Mouse (Mus musculus): Measurements from ENCODE around the gene Pabpc5.

Pabpc5 gene

DNA sequence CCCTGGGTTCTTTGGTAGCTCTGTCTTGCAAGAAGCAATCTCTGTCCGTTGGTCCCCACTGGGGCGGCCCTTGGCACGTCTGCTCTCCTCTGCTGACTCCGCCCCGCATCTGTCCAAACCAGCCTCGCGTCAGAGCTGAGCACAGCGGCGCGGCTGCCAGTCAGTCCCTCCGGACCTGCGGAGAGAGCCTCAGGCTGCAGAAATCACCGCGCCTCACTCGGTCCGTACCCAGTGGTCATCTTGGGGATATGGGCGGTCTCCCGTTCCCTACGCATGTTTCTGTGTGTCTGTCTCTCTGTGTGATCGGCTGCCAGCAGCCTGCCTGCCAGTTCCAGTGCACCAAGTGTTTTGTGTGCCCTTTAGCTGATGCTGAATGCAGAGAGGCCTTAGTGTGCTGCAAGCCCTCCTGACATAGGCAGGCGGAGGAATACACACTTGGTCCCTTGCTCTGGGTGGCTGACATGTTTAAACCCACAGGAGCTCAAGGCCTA lies at the start of gene Pabpc5:
TSS of gene Pabpc5 (plus strand) at position 116 of the 491 bp plus-strand sequence.
- peak in 1 of 2 experiments; percentile 2 for DNase-seq (ENCODE audit: low spot score in 2 of 2)

DNA sequence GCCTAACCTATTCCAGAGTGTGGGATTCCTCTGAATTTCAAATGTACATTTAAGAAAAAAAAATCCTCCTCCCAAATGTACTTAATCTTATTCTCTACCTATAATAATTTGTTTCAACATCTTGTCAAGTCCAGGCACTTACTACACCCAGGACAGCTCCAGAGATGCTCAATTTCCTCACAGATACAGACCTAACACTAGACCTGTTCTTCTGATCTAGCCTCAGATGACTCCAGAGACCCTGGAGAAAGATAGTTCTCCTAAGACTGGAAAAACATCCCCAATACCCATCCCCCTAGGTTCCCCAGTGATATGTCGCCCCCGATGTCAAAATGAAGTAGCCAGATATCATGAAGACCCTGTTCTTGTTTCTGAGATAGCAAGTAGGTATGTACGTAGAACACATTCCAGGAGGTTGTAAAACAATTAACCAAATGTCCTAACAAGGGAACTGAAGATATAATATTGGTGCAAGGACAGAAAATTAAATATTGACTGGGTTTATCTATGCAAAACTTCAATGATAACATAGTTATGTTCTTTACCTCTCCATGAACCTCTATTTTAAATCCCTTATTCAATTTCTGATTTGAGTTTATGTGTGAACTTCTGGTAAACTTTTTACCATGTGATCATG lies 39.9 kb upstream of the Pabpc5 start:
- DNase-seq (ENCODE audit: low spot score in 2 of 2), result no peak

GRCm38 (mm10) chrX:119888326-119888920 lies 38.6 kb upstream of the Pabpc5 start:
- DNase-seq (ENCODE audit: low spot score in 2 of 2), result no peak

- no peak for DNase-seq (ENCODE audit: low spot score in 2 of 2)
These were observed 856 bp downstream of the Pabpc5 start for GRCm38 (mm10) chrX:119927852-119928251.
